Mouse (Mus musculus) cortical plate, adult 2 months (tissue): ENCODE data around the gene Magi3.

Experiments used
- CTCF ChIP-seq: fragments of 200-500 bp; IDR thresholded peaks from 2 replicates; pipeline ENCODE4 v1.5.1; 2011; ENCODE audit warnings: mild to moderate bottlenecking, control low read depth, low read length; ENCODE audit not compliant: insufficient read depth; ENCODE audit errors: extremely low read depth
- POLR2A ChIP-seq: fragments of 200-500 bp; IDR thresholded peaks from 2 replicates; pipeline ENCODE4 v1.6.1; 2011; ENCODE audit warnings: mild to moderate bottlenecking, low read length, control low read depth; ENCODE audit not compliant: insufficient read depth; ENCODE audit errors: extremely low read depth

DNA sequence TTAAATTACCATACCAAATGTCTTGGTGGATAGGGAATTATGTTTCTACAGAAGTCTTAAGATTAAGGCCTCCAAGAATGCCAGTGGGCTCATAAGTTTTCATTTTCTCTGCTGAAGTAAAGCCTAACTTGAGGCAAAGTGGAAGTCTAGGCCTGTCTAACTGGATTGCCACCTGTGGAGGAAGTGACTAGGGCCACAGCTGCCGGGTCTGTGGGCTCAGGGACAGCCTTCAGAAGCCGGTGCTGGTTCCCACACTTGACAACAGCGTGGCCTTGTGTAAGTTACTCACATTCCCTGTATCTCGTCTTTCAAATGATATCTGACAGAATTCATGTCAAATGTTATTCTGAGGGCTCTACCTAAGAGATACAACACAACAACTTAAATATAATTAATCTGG, 27.7 kb upstream of the Magi3 start:
- TF ChIP-seq CTCF, result no peak
- TF ChIP-seq POLR2A, result no peak
